Mouse (Mus musculus): ENCODE measurements around the gene Slc44a2.

The Slc44a2 gene

DNA sequence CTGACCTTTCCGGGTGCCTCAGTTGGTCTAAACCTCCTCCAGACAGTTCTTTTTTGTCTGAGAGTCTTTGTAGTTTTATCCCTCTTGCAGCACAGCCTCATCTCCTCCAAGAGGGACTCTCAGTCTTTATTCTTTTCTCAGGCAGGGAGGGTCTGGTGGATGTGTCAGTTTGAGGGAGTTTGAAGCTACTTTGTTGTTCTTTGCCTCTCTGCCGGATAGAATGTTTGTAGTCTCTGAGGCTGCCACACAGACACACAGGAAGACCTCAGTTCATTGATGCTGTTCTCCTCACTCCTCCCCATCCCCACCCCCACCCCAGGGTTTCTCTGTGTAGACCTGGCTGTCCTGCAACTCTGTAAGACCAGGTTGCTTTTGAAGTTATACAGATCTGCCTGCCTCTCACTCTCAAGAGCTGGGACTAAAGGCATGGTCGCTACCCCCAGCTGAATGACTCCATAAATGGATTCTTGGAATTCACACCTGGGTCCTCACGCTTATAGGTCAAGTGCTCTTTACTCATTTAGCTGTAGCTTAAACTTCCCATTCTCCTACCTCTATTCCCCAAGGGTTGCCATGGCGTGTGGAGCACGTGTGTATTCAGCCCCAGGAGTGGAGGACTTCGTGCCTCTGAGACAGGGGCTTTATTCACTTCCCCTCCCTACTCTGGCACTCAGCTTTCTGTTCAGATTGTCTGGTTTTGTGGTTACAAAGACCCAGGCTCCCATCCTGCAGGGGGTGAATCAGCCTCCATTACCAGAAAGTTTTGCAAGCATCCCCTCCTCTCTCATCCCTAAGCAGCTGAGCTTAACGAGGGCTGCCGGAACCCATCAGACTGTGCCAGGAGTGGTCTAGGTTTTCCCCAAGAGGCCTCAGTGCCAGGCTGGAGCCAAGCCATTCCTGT is 11.9 kb downstream of the Slc44a2 start:
- no peak for DNase-seq (ENCODE audit: low read depth in 1 of 2, low spot score in 2 of 2)

DNA sequence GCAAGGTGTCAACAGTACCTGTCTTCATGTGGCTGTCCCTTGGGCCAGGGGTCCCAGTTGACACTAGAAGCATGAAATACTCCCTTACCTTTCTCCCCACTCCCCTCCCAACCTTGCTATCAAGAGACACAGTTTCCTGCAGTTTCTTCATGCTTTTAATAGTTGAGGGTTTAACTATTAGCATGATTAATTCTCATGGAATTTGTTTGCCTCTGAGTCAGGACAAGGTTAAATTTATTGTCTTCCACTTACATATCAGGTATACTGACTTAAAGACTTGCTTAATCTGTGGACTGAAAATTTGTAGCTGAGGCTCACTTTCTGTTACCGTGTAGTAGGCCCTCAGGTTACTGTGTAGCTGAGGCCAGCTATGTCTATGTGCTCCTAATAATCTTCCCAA is 13.0 kb downstream of the Slc44a2 start:
- no peak for DNase-seq (ENCODE audit: low read depth in 1 of 2, low spot score in 2 of 2)

GRCm38 (mm10) chr9:21334747-21335146 is 14.2 kb downstream of the Slc44a2 start:
- no peak for DNase-seq (ENCODE audit: low read depth in 1 of 2, low spot score in 2 of 2)

- no peak for DNase-seq (ENCODE audit: low read depth in 1 of 2, low spot score in 2 of 2)
These were observed 14.9 kb downstream of the Slc44a2 start for GRCm38 (mm10) chr9:21335391-21335790.

DNA sequence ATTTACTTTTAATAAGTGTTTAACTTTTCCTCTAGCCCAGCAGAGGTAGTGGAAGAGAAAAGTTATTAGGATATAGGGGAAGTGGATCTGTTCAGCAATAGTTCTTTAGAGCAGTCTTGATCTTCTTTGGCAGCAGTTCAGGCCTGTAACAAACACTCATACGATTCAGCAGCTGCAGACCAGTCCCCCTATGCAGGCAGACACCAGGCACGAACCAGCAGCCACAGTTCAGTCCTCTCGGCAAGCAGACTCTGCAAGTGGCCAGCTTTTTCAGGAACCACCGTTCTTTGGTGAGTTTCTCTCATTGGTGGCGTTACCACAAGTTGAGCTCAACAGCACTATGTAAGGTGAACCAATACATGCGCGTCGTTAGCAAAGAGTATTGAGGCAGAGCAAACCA is 16.0 kb downstream of the Slc44a2 start:
- DNase-seq (ENCODE audit: low read depth in 1 of 2, low spot score in 2 of 2) = no peak

DNA sequence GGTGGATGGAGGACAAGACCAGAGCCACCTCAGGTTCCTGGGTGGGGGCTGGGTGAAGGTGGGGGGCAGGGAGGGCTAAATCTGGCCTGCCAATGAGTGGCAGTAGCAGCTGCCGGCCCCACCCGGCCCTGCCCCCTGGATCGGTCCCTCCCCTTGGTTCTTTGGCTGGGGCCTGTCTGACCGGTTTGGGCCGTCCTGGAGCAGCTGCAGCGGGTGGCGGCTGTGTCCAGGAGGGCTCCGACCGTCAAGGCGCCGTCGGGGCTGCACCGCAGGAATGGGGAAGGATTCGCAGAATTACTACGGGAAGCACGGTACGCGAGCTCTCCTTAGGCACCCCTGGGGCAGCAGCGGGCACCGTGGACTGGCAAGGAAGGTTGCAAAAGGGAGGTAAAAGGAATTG is 17.2 kb downstream of the Slc44a2 start:
- no peak for DNase-seq (ENCODE audit: low read depth in 1 of 2, low spot score in 2 of 2)

GRCm38 (mm10) chr9:21340411-21340810 is 19.9 kb downstream of the Slc44a2 start:
- DNase-seq (ENCODE audit: low read depth in 1 of 2, low spot score in 2 of 2) = no peak

- DNase-seq (ENCODE audit: low read depth in 1 of 2, low spot score in 2 of 2) = no peak
These were observed 26.3 kb downstream of the Slc44a2 start for GRCm38 (mm10) chr9:21346627-21347365.

DNA sequence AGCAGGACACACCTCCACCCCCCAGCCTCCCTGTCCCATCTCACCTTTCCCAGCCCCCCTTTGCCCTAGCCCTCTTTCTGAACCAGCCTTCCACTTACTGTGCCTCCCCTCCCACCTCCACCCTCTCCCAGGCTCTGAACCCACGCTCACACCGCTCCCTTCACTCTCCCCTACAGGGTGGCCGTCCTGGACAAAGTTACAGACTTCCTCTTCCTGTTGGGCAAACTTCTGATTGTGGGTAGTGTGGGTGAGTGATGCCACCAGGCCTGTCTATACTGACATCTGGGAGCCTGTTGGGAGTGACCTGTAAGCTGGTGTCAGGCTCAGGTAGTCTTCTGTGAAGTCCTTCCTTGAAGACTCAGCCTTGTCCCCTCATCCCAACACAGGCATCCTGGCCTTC is 27.7 kb downstream of the Slc44a2 start:
- DNase-seq (ENCODE audit: low read depth in 1 of 2, low spot score in 2 of 2) = no peak

DNA sequence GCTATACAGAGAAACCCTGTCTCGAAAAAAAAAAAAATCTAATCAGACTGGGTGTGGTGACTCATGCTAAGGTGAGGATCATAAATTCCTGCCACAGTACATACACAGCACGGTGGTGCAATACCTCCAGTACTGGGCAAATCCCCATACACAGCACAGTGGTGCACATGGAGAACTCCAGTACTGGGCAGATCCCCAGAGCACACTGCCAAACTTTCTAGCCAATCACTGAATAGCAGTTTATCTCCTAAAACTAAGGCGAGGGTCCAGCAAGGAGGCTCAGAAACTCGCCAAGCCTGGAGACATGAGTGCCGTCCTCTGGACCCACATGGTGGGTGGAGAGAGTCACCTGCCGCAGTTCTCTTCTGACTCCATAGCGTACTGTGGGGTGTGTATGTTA is 30.7 kb downstream of the Slc44a2 start:
- no peak for DNase-seq (ENCODE audit: low read depth in 1 of 2, low spot score in 2 of 2)

GRCm38 (mm10) chr9:21351702-21352377 is 31.3 kb downstream of the Slc44a2 start:
- DNase-seq (ENCODE audit: low read depth in 1 of 2, low spot score in 2 of 2) = no peak

- no peak for DNase-seq (ENCODE audit: low read depth in 1 of 2, low spot score in 2 of 2)
These were observed 32.2 kb downstream of the Slc44a2 start for GRCm38 (mm10) chr9:21352463-21353372.

DNA sequence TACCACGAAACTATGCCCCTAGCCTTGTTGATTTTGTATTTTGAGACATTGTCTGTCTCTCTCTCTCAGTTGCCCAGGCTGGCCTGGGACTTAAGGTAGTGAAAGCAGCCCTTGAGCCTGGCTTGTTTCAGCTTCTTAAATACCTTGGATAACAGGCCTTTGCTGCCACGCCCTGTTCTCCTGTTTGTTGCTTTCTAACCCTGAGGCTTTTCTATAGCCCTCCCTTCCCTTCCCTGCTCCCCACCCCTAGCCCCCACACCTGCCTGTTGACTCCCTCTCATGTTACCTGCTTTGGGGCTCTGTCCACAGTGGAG is 32.8 kb downstream of the Slc44a2 start:
- no peak for DNase-seq (ENCODE audit: low read depth in 1 of 2, low spot score in 2 of 2)

DNA sequence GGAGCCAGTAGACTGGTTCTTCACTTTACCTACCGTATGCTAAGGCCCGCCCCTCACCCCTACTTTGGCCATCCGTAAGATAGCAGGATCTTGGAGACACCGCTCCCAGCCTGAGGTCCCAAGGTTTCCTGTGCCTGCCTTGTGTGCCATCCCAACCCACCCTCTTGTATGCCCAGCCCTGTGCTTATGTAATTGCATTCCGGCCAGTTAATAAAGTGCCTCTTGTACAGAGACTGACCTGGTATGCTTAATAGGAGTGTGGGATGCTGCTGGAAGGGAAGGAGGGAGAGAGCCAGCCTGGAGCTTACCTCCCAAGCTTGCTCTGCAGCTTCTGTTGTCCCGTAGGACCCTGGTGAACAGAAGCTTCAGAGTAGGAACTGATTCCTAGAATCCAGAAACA is 34.3 kb downstream of the Slc44a2 start:
- DNase-seq (ENCODE audit: low read depth in 1 of 2, low spot score in 2 of 2) = no peak

DNA sequence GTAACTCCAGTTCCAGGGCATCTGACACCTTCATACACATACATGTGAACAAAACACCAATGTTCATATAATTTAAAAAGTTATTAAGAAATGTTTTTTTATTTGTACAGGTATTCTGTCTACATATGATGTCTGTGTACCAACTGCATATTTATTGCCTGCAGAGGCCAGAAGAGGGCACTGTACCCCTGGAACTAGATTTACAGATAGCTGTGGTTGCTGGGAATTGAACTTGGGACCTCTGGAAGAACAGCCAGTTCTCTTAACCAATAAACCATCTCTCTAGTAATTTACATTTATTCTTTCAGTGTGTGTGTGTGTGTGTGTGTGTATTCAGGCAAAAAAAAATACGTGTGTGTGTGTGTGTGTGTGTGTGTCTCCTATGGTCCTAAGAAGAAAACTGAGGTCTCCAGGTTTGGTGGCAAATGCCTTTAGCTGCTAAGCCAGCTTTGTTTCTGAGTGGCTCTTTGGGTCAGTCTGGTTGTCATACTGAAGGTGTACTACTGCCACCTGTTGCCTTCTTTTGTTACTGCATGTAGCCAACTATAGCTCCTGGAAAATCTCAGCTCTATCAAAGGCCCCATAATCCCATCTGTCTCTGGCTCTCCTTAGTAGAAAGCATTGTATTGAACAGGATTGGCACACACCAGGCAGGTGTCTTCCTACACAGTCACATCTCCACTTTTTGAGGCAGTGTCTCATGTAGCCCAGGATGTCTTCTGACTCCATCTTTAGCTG is 36.7 kb downstream of the Slc44a2 start:
- peak in 1 of 2 experiments; percentile 34 for DNase-seq (ENCODE audit: low read depth in 1 of 2, low spot score in 2 of 2)

DNA sequence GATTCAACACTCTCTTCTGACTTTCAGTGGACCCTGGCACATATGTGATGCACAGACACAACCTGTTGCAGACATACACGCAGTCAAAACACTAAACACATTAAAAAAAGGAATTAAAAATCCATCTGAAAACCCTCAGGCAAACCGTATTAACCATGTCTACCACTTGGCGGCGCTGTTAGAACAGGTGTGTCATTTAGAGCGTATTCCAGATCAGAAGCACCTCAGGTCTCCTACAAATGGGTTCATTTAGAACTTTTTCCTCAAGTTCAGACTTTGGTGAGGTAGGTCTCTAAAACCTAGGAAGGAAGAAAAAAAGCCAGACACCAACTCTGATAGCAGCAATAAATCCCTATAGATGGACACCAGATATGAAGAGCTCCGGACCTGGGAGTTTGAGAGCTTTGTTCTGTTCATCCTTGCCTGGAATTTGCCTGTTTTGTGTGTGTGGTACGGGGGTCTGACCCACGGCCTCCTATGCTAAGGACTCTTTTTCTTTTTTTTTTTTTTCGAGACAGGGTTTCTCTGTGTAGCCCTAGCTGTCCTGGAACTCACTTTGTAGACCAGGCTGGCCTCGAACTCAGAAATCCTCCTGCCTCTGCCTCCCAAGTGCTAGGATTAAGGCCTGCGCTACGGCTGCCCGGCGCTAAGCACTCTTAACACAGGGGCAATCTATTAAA is 46.2 kb downstream of the Slc44a2 start:
- DNase-seq (ENCODE audit: low read depth in 1 of 2, low spot score in 2 of 2) = peak; percentile 24

DNA sequence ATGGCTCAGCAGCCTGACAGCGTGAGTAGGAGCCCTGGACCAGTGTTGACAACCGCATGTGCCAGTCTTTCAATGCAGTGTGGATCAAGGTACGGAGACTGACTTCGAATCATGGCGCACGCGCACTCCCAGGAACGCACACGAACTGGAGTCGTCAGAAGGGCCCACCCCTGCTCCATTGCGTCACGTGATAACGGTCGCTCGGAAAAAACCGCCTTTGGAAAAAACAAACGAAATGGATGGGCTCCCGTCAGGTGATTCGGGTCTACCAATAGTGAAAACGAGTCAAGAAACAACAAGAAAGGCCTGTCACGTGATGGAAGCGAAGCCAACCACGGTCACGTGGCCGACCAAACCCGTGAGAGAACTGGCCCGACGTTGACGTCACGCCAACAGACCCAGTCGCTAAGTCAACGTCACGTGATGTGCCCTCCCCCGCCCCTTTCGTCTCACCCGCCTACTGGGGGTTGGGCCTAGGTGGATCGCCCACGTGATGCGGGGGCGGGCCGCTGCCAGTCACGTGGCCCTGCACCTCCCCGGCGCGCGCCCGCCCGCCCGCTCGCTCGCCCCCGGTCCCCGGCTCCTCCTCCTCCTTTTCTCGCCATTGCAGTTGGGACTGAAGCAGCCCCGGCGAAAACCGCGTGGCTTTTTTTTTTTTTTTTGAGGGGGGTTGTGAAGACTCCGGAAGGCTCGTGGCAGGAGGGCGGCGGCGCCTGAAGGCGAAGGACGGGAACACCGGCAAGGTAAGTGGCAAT is 47.0 kb downstream of the Slc44a2 start, which contains the start of gene Ilf3:
Gene Ilf3, plus strand, starts transcription at position 515 of the 755 bp plus-strand sequence.
- DNase-seq (ENCODE audit: low read depth in 1 of 2, low spot score in 2 of 2) = peak; percentile 99 to 100

GRCm38 (mm10) chr9:21368131-21368584 is 47.7 kb downstream of the Slc44a2 start:
- DNase-seq (ENCODE audit: low read depth in 1 of 2, low spot score in 2 of 2) = peak in 1 of 2 experiments; percentile 57

DNA sequence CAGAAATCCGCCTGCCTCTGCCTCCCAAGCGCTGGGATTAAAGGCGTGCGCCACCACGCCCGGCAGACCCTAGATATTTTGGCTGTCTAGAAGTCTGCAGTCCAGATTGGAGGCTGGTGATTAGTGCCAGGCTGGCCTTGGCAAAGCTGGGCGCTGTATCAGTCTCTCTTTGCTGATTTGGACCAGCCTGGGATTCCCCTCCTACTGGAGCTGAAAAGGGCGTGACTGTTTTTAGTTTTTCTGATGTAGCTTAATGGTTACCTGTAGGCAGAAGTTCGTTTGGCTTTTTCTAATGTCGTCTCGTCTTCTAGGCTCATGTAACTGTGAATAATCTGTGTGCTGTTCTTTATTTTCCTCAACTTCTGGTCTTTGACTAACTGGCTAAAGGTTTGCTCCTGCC is 48.6 kb downstream of the Slc44a2 start:
- no peak for DNase-seq (ENCODE audit: low read depth in 1 of 2, low spot score in 2 of 2)

Data from monocyte, adult 2 months (primary cell).